Mouse (Mus musculus) right cerebral cortex, postnatal 36 days (tissue): ENCODE results near the gene Plin3.
A peak's percentile ranks its signal among the peaks of the same experiment; 100 is the strongest.
"Not testable (repeated sequence)": the region's sequence is repeated elsewhere in the genome, so short reads cannot be mapped to it uniquely, and the experiment has no call there.

ENCODE experiments used
- DNase-seq, 2 experiments: peaks; one replicate each; pipeline ENCODE4 v3.0.0; 2022; ENCODE audit warnings: low spot score in 2 of 2, mixed read lengths in 1 of 2

The Plin3 gene

GRCm38 (mm10) chr17:56275842-56276480 is 16.7 kb downstream of the Plin3 start:
- DNase-seq, result no peak

DNA sequence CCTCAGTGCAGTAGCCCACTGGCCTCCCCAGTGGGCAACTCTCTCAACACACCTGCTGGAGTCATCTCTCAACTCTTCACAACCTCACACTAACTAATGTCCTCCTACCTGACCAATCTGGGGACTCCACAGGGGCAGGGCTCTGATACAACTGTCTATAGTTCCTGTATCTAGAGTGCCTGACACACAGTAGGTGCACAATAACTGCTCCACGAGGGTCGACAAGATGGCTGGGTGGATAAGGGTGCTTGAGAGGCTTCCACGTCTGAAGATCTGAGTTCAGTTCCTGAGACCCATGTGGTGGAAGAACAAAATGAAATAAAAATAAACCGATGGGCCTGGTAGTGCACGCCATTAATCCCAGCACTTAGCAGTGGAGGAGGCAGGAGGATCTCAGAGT is 18.7 kb downstream of the Plin3 start:
- no peak for DNase-seq

- DNase-seq, result no peak
These were observed 19.2 kb downstream of the Plin3 start for GRCm38 (mm10) chr17:56273482-56273881.

- DNase-seq, result no peak
These were observed 20.0 kb downstream of the Plin3 start for GRCm38 (mm10) chr17:56272644-56273043.

GRCm38 (mm10) chr17:56271609-56272253 is 20.9 kb downstream of the Plin3 start:
- DNase-seq, result no peak

DNA sequence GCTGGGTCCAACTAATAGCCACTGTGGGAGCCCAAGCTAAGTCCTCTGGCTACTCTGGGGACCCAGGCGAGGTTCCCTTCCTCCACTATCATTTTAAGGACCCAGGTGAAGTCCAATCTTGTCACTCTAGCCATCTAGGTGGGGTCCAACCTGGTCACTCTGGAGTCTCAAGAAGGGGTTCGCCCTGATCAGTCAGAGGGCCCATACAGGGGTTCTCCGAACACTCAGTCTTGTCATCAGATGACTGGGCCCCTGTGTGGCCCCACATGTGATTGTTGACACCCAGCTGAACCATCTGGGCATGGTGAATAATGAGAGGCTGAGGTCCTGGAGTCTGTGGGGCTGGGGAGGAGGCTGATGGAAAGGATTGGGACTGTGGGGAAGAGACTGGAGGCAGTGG is 22.9 kb downstream of the Plin3 start:
- no peak for DNase-seq

DNA sequence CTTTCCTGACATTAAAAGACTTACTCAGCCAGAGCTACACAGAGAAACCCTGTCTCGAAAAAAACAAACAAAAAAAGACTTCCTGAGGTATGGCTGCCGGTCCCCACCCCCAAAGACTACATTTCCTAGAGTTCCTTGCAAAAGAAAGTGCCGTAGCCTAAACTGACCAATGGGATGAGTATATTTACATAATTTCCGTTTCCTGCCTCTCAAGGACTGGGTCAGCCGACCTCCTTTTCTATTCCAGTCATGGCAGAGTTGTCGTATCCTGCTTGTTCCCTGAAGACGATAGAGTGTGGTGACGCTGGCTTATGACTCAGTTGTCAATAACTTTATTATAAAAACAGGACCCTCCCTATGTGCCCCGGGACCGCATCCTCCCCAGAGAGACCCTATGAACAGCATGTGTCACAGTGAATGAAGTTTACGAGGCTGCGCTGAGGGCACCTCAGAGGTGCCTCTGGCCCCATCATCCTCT is 23.5 kb downstream of the Plin3 start:
- DNase-seq, result peak; percentile 58 to 70

DNA sequence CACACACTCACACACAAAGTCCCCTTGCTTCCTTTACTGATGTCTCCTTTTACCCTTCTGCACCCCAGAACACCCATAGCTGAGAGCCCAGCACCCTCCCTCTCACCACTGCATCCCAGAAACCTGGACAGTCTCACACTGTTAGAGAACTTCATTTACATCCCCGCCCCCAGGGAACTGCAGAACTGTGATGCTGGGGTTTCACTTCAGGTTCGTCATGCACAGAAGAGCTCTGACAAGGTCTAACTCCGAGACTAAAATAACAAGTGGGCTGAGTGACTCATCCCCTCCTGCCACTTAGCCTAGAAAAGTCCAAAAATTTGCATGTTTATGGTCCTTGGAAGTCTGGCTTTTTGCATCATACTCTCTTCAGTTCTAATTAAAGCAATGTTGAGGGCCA is 26.4 kb downstream of the Plin3 start:
- DNase-seq, result peak; percentile 78 to 91

GRCm38 (mm10) chr17:56265869-56266268 is 26.8 kb downstream of the Plin3 start:
- DNase-seq, result no peak

GRCm38 (mm10) chr17:56265011-56265410 is 27.7 kb downstream of the Plin3 start:
- DNase-seq, result no peak

DNA sequence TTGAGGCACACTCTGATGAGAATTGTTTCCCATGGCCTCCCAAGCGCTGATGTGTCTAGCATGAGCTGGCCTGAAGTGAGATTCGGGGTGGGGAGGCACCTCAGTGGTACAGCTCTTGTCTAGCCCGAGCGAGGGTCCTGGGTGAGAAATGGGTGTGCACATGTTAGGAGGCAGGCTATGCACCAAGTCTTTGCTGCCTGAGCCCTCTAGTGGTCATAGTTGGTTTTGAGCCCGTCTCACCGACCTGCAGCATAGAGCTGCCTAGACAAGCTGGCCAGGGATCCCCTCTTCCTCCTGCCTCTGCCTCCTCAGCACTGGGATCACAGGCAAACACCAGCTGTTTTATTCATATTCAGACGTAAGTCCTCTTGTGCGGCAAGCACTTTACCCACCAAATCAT is 28.7 kb downstream of the Plin3 start:
- peak; percentile 71 to 75 for DNase-seq

DNA sequence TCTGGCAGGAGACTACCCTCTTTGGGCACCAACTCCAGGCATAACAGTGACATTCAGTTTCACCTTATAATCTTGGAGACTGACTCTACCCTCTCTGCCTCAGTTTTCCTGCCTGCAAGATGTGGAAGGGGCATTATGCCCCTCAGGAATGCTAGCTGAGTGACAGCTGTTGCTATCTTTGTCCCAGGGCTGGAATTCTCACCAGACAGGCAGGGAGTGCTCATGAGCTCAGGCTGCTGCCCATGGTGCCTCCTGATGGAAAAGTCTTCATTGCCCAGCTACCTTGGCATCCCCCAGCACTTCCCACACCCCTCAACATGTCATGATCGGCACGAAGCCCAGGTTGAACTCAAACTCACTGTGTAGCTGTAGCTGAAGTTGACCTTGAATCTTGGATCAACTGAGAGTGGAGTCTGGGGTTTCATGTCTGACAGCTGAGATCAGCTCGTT is 30.0 kb downstream of the Plin3 start:
- no peak for DNase-seq

DNA sequence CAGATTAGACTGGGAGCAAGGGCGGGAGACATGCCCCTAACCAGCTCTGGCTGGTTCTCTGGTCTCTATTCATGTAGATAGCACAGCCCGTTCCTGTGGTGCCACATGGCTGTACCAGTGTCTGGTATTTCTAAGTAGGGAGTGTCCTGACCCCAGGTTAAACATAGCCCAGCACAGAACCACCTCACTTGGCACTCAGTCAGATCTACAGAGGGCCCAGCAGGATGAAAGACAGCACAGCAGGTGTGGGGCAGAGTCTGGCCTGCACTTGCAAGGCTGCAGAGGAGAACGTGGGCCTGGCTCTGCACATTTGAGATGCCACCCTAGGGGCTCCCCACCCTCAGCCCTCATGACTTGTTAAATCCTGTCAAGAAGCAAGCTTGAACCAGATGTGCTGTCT is 31.5 kb downstream of the Plin3 start:
- no peak for DNase-seq

GRCm38 (mm10) chr17:56259301-56260037 is 33.2 kb downstream of the Plin3 start:
- no peak for DNase-seq

DNA sequence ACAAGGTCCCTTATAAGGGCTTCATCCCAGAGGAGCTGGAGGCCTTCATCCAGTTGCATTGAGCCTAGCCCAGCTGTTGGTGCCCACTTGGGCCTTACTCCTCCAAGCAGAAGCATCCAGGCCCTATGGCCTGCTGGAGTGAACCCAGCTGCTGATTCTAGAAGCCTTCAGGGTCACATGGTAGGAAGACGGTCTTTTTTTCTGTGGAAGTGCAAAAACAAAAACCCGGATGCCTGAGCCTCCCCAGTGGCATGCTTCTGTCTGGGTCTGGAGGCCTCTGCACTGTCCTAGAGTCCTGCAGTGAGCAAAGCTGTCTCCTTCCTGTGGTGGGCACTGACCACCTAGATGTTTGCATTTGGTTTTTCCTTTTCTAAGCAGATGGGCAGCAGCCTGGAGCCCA is 33.9 kb downstream of the Plin3 start:
- DNase-seq, result not testable (repeated sequence)

DNA sequence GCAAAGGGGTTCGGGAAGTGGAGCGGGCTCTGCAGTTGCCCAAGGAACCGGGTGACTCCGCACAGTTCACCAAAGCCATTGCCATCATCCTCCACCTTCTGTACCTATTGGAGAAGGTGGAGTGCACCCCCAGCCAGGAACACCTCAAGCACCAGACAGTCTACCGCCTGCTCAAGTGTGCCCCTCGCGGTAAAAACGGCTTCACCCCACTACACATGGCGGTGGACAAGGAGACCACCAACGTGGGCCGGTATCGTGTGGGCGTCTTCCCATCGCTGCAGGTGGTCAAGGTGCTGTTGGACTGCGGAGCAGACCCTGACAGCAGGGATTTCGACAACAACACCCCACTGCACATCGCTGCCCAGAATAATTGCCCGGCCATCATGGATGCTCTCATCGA is 34.4 kb downstream of the Plin3 start:
- not testable (repeated sequence) for DNase-seq

DNA sequence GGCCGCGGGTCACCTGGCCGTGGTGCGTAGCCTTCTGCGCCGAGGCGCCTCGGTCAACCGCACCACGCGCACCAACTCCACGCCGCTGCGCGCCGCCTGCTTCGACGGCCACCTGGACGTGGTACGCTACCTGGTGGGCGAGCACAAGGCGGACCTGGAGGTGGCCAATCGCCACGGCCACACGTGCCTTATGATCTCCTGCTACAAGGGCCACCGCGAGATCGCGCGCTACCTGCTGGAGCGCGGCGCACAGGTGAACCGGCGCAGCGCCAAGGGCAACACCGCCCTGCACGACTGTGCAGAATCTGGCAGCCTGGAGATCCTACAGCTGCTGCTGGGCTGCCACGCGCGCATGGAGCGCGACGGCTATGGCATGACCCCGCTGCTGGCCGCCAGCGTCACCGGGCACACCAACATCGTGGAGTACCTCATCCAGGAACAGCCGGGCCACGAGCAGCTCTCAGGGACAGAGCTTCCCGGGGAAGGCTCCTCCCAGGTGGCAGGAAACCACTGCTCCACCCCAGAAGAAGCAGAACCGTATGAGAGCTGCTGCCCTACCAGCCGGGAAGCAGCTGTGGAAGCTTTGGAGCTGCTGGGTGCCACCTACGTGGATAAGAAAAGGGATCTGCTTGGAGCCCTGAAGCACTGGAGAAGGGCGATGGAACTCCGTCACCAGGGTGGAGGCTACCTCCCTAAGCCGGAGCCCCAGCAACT is 35.3 kb downstream of the Plin3 start:
- DNase-seq, result no peak

DNA sequence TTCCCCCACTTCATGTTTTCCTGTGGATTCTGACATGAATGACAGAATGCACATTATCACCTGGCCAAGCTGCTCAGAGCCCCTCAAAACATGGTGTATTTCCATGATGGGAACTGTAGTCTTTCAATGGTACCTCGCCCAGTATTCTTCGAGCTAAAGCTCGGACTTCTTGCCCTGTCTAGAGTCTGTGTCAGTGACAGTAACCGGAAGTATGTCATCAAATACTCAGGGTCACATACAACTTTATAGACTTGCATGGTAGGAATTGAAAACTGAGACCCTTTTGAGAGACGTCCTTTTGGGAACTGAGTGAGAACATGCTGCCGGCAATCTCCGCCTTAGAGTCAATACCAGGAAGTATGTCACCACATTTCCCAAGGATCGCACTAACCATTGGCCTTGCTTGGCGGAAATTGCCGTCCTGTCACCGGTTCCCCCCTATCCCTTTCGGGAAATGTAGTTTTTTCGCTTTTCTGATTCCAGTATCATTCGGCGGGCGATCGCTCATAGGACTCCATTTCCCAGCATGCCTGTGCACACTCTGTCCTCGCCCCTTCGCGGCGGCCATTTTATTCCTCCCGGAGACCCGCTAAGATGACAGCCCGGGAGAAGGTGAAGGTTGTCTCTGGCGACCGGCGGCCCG is 36.3 kb downstream of the Plin3 start, which contains the start of gene Fem1a:
Fem1a (plus strand) TSS at position 572 of the 643 bp plus-strand sequence.
- peak; percentile 95 to 98 for DNase-seq

GRCm38 (mm10) chr17:56255863-56256238 is 36.8 kb downstream of the Plin3 start:
- peak; percentile 97 to 99 for DNase-seq

DNA sequence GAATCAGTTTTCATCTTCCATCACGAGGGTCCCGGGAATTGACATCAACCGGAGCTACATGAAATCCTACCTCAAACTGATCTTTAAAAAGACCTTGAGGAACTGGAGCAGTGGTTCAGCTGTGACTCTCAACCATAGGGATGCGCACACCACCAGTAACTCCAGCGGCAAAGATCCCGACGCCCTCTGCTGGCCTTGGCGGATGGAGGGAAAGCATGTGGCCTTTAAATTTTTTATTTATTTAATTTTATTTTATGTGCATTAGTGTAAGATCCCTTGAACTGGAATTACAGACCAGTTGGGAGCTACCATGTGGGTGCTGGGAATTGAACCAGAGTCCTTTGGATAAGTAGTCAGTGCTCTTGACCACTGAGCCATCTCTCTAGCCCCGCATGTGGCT is 37.2 kb downstream of the Plin3 start:
- peak in 1 of 2 experiments; percentile 54 for DNase-seq

DNA sequence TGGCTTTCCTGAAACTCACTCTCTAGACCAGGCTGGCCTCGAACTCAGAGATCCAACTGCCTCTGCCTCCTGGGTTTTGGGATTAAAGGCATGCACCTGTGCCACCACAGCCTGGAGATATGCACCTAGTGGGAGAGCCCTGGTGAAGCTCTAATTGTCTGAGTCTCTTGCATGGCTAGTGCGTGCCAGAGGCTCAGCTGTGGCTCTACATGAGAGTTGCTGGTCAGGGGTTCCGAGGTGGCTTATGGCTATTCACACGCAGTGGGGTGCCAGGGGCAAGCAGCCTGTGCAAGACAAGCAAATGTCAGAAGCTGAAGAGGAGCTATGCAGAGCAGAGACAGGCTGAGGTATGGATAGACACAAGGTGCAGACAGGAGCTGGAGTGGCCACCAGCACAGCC is 38.0 kb downstream of the Plin3 start:
- DNase-seq, result no peak
